Mouse (Mus musculus): Measurements from ENCODE around the gene Alcam.

Gene Alcam

GRCm38 (mm10) chr16:52453971-52454514, at the start of gene Alcam:
TSS of gene Alcam (minus strand) at chr16:52454074.
- peak; percentile 35 for DNase-seq (ENCODE audit: low read depth)

- DNase-seq (ENCODE audit: low read depth), result no peak
Observed at GRCm38 (mm10) chr16:52498757-52499335, 45.0 kb upstream of the Alcam start.

GRCm38 (mm10) chr16:52490542-52490941, 36.7 kb upstream of the Alcam start:
- no peak for DNase-seq (ENCODE audit: low read depth)

- peak; percentile 53 for DNase-seq (ENCODE audit: low read depth)
Observed at GRCm38 (mm10) chr16:52474235-52474634, 20.4 kb upstream of the Alcam start.

GRCm38 (mm10) chr16:52473089-52473488, 19.2 kb upstream of the Alcam start:
- DNase-seq (ENCODE audit: low read depth), result no peak

GRCm38 (mm10) chr16:52472635-52473034, 18.8 kb upstream of the Alcam start:
- no peak for DNase-seq (ENCODE audit: low read depth)

- DNase-seq (ENCODE audit: low read depth), result no peak
Observed at GRCm38 (mm10) chr16:52472059-52472458, 18.2 kb upstream of the Alcam start.

- no peak for DNase-seq (ENCODE audit: low read depth)
Observed at GRCm38 (mm10) chr16:52470881-52471280, 17.0 kb upstream of the Alcam start.

GRCm38 (mm10) chr16:52470226-52470625, 16.4 kb upstream of the Alcam start:
- DNase-seq (ENCODE audit: low read depth), result peak; percentile 98

- DNase-seq (ENCODE audit: low read depth), result peak; percentile 65
Observed at GRCm38 (mm10) chr16:52468426-52468825, 14.6 kb upstream of the Alcam start.

GRCm38 (mm10) chr16:52466770-52467169, 12.9 kb upstream of the Alcam start:
- DNase-seq (ENCODE audit: low read depth), result no peak

GRCm38 (mm10) chr16:52464597-52464996, 10.7 kb upstream of the Alcam start:
- DNase-seq (ENCODE audit: low read depth), result peak; percentile 65

GRCm38 (mm10) chr16:52452862-52453715, 785 bp downstream of the Alcam start:
- DNase-seq (ENCODE audit: low read depth), result peak; percentile 95

GRCm38 (mm10) chr16:52452477-52452831, 1.4 kb downstream of the Alcam start:
- no peak for DNase-seq (ENCODE audit: low read depth)

- peak; percentile 44 for DNase-seq (ENCODE audit: low read depth)
Observed at GRCm38 (mm10) chr16:52451786-52452476, 1.9 kb downstream of the Alcam start.

- no peak for DNase-seq (ENCODE audit: low read depth)
Observed at GRCm38 (mm10) chr16:52451101-52451785, 2.6 kb downstream of the Alcam start.

GRCm38 (mm10) chr16:52450245-52451100, 3.4 kb downstream of the Alcam start:
- no peak for DNase-seq (ENCODE audit: low read depth)

GRCm38 (mm10) chr16:52449889-52450244, 4.0 kb downstream of the Alcam start:
- no peak for DNase-seq (ENCODE audit: low read depth)

- DNase-seq (ENCODE audit: low read depth), result no peak
Observed at GRCm38 (mm10) chr16:52445984-52446383, 7.9 kb downstream of the Alcam start.

- DNase-seq (ENCODE audit: low read depth), result no peak
Observed at GRCm38 (mm10) chr16:52443635-52444505, 10.0 kb downstream of the Alcam start.
